Mouse (Mus musculus): ENCODE measurements around the gene Matn3.

The Matn3 gene

GRCm38 (mm10) chr12:8947714-8948464 is at the start of gene Matn3:
TSS of gene Matn3 (plus strand) at chr12:8947929.
- DNase-seq (ENCODE audit: inconsistent age in 2 of 2, low spot score in 1 of 2), result peak; percentile 81 to 93

GRCm38 (mm10) chr12:8898879-8899785 is 48.6 kb upstream of the Matn3 start:
- DNase-seq (ENCODE audit: inconsistent age in 2 of 2, low spot score in 1 of 2), result no peak

- DNase-seq (ENCODE audit: inconsistent age in 2 of 2, low spot score in 1 of 2), result no peak
Measured at GRCm38 (mm10) chr12:8900107-8900698, 47.5 kb upstream of the Matn3 start.

GRCm38 (mm10) chr12:8900919-8901663 is 46.6 kb upstream of the Matn3 start:
- DNase-seq (ENCODE audit: inconsistent age in 2 of 2, low spot score in 1 of 2), result peak in 1 of 2 experiments; percentile 36

GRCm38 (mm10) chr12:8901934-8902333 is 45.8 kb upstream of the Matn3 start:
- DNase-seq (ENCODE audit: inconsistent age in 2 of 2, low spot score in 1 of 2), result no peak

- DNase-seq (ENCODE audit: inconsistent age in 2 of 2, low spot score in 1 of 2), result no peak
Measured at GRCm38 (mm10) chr12:8902479-8902878, 45.2 kb upstream of the Matn3 start.

GRCm38 (mm10) chr12:8912860-8913685 is 34.7 kb upstream of the Matn3 start:
- DNase-seq (ENCODE audit: inconsistent age in 2 of 2, low spot score in 1 of 2), result peak; percentile 79 to 87

- peak; percentile 69 to 87 for DNase-seq (ENCODE audit: inconsistent age in 2 of 2, low spot score in 1 of 2)
Measured at GRCm38 (mm10) chr12:8913701-8914340, 33.9 kb upstream of the Matn3 start.

GRCm38 (mm10) chr12:8916378-8916777 is 31.4 kb upstream of the Matn3 start:
- DNase-seq (ENCODE audit: inconsistent age in 2 of 2, low spot score in 1 of 2), result peak; percentile 78 to 85

GRCm38 (mm10) chr12:8919231-8919630 is 28.5 kb upstream of the Matn3 start:
- no peak for DNase-seq (ENCODE audit: inconsistent age in 2 of 2, low spot score in 1 of 2)

- DNase-seq (ENCODE audit: inconsistent age in 2 of 2, low spot score in 1 of 2), result no peak
Measured at GRCm38 (mm10) chr12:8920996-8921393, 26.7 kb upstream of the Matn3 start.

GRCm38 (mm10) chr12:8921394-8922368 is 26.0 kb upstream of the Matn3 start, which contains the start of gene Laptm4a:
TSS of gene Laptm4a (plus strand) at chr12:8921664.
- peak; percentile 99 for DNase-seq (ENCODE audit: inconsistent age in 2 of 2, low spot score in 1 of 2)

GRCm38 (mm10) chr12:8922369-8923124 is 25.2 kb upstream of the Matn3 start:
- DNase-seq (ENCODE audit: inconsistent age in 2 of 2, low spot score in 1 of 2), result no peak

GRCm38 (mm10) chr12:8923125-8923410 is 24.7 kb upstream of the Matn3 start:
- DNase-seq (ENCODE audit: inconsistent age in 2 of 2, low spot score in 1 of 2), result peak in 1 of 2 experiments; percentile 64

- DNase-seq (ENCODE audit: inconsistent age in 2 of 2, low spot score in 1 of 2), result no peak
Measured at GRCm38 (mm10) chr12:8923603-8924002, 24.1 kb upstream of the Matn3 start.

GRCm38 (mm10) chr12:8927652-8928051 is 20.1 kb upstream of the Matn3 start:
- no peak for DNase-seq (ENCODE audit: inconsistent age in 2 of 2, low spot score in 1 of 2)

GRCm38 (mm10) chr12:8928766-8929165 is 19.0 kb upstream of the Matn3 start:
- peak in 1 of 2 experiments; percentile 65 for DNase-seq (ENCODE audit: inconsistent age in 2 of 2, low spot score in 1 of 2)

- no peak for DNase-seq (ENCODE audit: inconsistent age in 2 of 2, low spot score in 1 of 2)
Measured at GRCm38 (mm10) chr12:8931083-8931482, 16.6 kb upstream of the Matn3 start.

Measured in adrenal gland, adult (tissue).